Mouse (Mus musculus) neural tube, embryonic 12.5 days (tissue): Measurements from ENCODE around the gene Il4ra. TPM values are rescaled to one million over a fixed set of nuclear protein-coding genes. Genes with fewer than 3 reads are reported as not detected.

Experiments used
- ATAC-seq: fragments of 200-750 bp; cut with Nextera tagmentation; 2 replicates; pipeline ENCODE4 v1.8.0; 2017; ENCODE audit warnings: low read depth, mild to moderate bottlenecking, moderate TSS enrichment, moderate library complexity; ENCODE audit not compliant: low FRiP score
- H3K27ac ChIP-seq: fragments of 300-500 bp; sonication (generic); 2 replicates; pipeline ENCODE4 v1.5.1; 2016
- H3K27me3 ChIP-seq: fragments of 300-500 bp; sonication (generic); replicated peaks from 2 replicates; pipeline ENCODE4 v1.6.1; 2016; ENCODE audit warnings: mild to moderate bottlenecking
- H3K36me3 ChIP-seq: fragments of 300-500 bp; sonication (generic); 2 replicates; pipeline ENCODE4 v1.6.1; 2016; ENCODE audit warnings: mild to moderate bottlenecking
- H3K4me1 ChIP-seq: fragments of 300-500 bp; sonication (generic); 2 replicates; pipeline ENCODE4 v1.6.1; 2016
- H3K4me2 ChIP-seq: fragments of 300-500 bp; sonication (generic); replicated peaks from 2 replicates; pipeline ENCODE4 v1.6.1; 2016; ENCODE audit warnings: mild to moderate bottlenecking
- H3K4me3 ChIP-seq: fragments of 300-500 bp; sonication (generic); 2 replicates; pipeline ENCODE4 v1.5.1; 2016
- H3K9ac ChIP-seq: fragments of 300-500 bp; sonication (generic); 2 replicates; pipeline ENCODE4 v1.6.1; 2016; ENCODE audit warnings: mild to moderate bottlenecking
- H3K9me3 ChIP-seq: fragments of 300-500 bp; sonication (generic); 2 replicates; pipeline ENCODE4 v1.6.1; 2016; ENCODE audit warnings: mild to moderate bottlenecking
- WGBS: fragments of 180-500 bp; shearing (Covaris S2); methylation state at CpG from one replicate; pipeline ENCODE4 v1.1.7; 2016; 5-methylcytosine and 5-hydroxymethylcytosine counted together
- polyA plus RNA-seq: library from polyadenylated mRNA; unstranded; fragments of >200 nt; fragmentation: Nextera tagmentation; extraction: Ambion mirVana; gene quantifications from 2 replicates; pipeline ENCODE4 v1.2.1, GENCODE M21; 2016

Il4ra gene
- polyA plus RNA-seq, 1 experiment from 2014 or later = 5.1 TPM

GRCm38 (mm10) chr7:125596406-125596805 is 44.5 kb downstream of the Il4ra start:
- no peaks in the 10 kb centered on the region for H3K27me3 ChIP-seq
- no peak overlapping the region for H3K4me2 ChIP-seq
- WGBS = 75% methylated on average over 3 of the region's 3 CpGs
- no peak overlapping the region for H3K9ac ChIP-seq
- ATAC-seq = no peak
- H3K27ac ChIP-seq = no peak overlapping the region
- no peak overlapping the region for H3K4me3 ChIP-seq
- no peaks in the 10 kb centered on the region for H3K9me3 ChIP-seq
- H3K4me1 ChIP-seq = no peaks in the 10 kb centered on the region
- no peaks in the 10 kb centered on the region for H3K36me3 ChIP-seq

DNA sequence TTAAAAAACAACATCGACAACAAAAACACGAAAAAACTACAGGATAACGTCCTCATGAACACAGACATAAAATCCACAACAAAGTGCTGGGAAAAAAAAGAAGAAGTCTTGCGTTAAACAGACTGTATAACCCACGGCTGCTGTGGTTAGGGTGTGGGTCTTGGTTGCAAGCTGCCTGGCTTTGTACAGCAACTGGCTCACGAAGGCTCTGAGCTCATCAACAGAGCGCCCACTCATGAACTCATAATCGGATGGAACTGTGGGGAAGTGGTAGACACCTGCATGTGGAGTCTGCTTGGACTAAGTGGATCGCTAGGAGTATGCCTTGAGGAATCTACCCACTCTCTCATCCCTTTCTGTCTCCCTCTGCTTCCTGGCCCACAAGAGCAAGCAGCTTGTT is 45.2 kb downstream of the Il4ra start:
- no peak overlapping the region for H3K4me2 ChIP-seq
- H3K4me3 ChIP-seq = no peak overlapping the region
- H3K4me1 ChIP-seq = no peaks in the 10 kb centered on the region
- H3K27ac ChIP-seq = no peak overlapping the region
- H3K27me3 ChIP-seq = no peaks in the 10 kb centered on the region
- H3K9me3 ChIP-seq = no peaks in the 10 kb centered on the region
- H3K9ac ChIP-seq = no peak overlapping the region
- 89% methylated on average over 9 of the region's 9 CpGs for WGBS
- H3K36me3 ChIP-seq = no peaks in the 10 kb centered on the region
- no peak for ATAC-seq

- Histone ChIP-seq H3K36me3 (no peaks in the 10 kb centered on the region), H3K4me2 (no peak overlapping the region), H3K9me3 (no peaks in the 10 kb centered on the region), H3K4me3 (no peak overlapping the region), H3K27ac (no peak overlapping the region), H3K4me1 (no peaks in the 10 kb centered on the region), H3K27me3 (no peaks in the 10 kb centered on the region), H3K9ac (no peak overlapping the region)
- WGBS = 88% methylated on average over 11 of the region's 11 CpGs
- ATAC-seq = no peak
Observed at GRCm38 (mm10) chr7:125597516-125598347, 45.8 kb downstream of the Il4ra start.

GRCm38 (mm10) chr7:125599373-125599973 is 47.6 kb downstream of the Il4ra start:
- 69% methylated on average over 4 of the region's 4 CpGs for WGBS
- ATAC-seq = no peak
- no peak overlapping the region for H3K27ac ChIP-seq

DNA sequence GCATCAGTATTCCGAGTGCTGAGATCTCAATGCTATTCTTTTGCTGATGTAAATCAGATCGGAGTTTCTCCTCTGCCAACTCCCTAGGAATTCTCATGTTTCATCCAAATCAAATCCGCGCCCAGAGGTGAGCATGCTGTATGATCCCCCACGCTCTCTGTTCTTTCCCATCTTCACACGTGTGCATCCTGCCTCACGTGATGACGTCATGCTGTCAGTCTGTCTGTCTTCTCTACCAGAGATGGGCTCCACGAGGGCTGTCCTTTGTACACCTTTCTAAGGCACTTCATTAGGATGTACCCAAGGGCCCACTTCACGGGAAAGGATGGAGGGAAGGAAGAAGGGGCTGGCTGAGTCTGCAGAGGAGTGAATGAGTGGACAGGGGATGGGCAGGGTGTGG is 48.2 kb downstream of the Il4ra start:
- ATAC-seq = no peak
- no peaks in the 10 kb centered on the region for H3K4me1 ChIP-seq
- no peak overlapping the region for H3K4me2 ChIP-seq
- H3K9me3 ChIP-seq = no peaks in the 10 kb centered on the region
- no peak overlapping the region for H3K27ac ChIP-seq
- H3K9ac ChIP-seq = no peak overlapping the region
- WGBS = 79% methylated on average over 10 of the region's 10 CpGs
- no peaks in the 10 kb centered on the region for H3K27me3 ChIP-seq
- no peak overlapping the region for H3K4me3 ChIP-seq
- no peaks in the 10 kb centered on the region for H3K36me3 ChIP-seq

More at GRCm38 (mm10) chr7:125599373-125599973, 47.6 kb downstream of the Il4ra start:
- Histone ChIP-seq H3K9me3 (no peaks in the 10 kb centered on the region), H3K27me3 (no peaks in the 10 kb centered on the region), H3K4me1 (no peaks in the 10 kb centered on the region), H3K4me2 (no peak overlapping the region), H3K9ac (no peak overlapping the region), H3K36me3 (no peaks in the 10 kb centered on the region), H3K4me3 (no peak overlapping the region)

DNA sequence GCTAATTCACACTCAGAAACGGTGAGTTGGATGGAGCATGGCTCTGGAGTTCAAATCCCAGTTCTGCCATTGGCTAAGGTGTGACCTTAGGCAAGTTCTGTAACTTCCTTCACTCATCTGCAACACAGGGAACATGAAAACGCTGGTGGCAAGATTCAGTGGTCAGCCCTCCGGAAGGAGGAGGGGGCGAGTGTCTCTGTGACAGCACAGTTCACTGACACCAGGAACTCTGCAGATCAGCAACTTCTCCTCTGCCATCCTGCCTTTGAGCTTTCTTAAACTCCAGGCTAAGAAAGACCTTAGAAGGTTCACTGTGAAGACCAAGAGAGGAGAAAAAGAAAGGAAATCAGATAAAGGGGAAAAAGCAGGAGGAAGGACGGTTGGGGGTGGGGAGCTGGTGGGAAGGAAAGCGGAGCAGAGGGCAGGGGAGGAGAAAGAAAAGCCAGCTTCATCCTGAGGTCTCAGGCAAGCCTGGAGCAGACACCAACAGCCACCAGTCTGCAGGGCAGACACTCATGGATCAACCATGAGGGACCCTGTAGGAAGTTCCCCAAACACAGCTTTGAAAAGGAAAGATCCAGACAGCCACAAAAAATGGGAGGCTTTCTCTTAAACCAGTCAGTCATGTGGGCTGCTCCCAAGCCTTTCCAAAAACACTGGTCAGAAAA is 48.8 kb downstream of the Il4ra start:
- H3K4me1 ChIP-seq = no peaks in the 10 kb centered on the region
- WGBS = 59% methylated on average over 6 of the region's 6 CpGs
- H3K27me3 ChIP-seq = no peaks in the 10 kb centered on the region
- ATAC-seq = no peak
- H3K9me3 ChIP-seq = no peaks in the 10 kb centered on the region
- H3K4me3 ChIP-seq = no peak overlapping the region
- no peak overlapping the region for H3K9ac ChIP-seq
- no peaks in the 10 kb centered on the region for H3K36me3 ChIP-seq
- no peak overlapping the region for H3K4me2 ChIP-seq
- no peak overlapping the region for H3K27ac ChIP-seq

GRCm38 (mm10) chr7:125601280-125601670 is 49.4 kb downstream of the Il4ra start:
- H3K4me3 ChIP-seq = no peak overlapping the region
- H3K27me3 ChIP-seq = no peaks in the 10 kb centered on the region
- WGBS = 90% methylated on average over 6 of the region's 6 CpGs
- H3K4me1 ChIP-seq = no peaks in the 10 kb centered on the region
- H3K4me2 ChIP-seq = no peak overlapping the region
- H3K27ac ChIP-seq = no peak overlapping the region
- H3K9me3 ChIP-seq = no peaks in the 10 kb centered on the region
- no peak overlapping the region for H3K9ac ChIP-seq
- H3K36me3 ChIP-seq = no peaks in the 10 kb centered on the region
- ATAC-seq = no peak

GRCm38 (mm10) chr7:125601821-125602448 is 50.0 kb downstream of the Il4ra start:
- no peaks in the 10 kb centered on the region for H3K36me3 ChIP-seq
- no peak overlapping the region for H3K4me3 ChIP-seq
- 78% methylated on average over 11 of the region's 11 CpGs for WGBS
- H3K9ac ChIP-seq = no peak overlapping the region
- H3K27me3 ChIP-seq = no peaks in the 10 kb centered on the region
- ATAC-seq = no peak
- no peaks in the 10 kb centered on the region for H3K9me3 ChIP-seq
- no peak overlapping the region for H3K4me2 ChIP-seq
- no peaks in the 10 kb centered on the region; the same call in 1 of the 2 replicates for H3K4me1 ChIP-seq
- H3K27ac ChIP-seq = no peak overlapping the region

GRCm38 (mm10) chr7:125603185-125603631 is 51.3 kb downstream of the Il4ra start, which contains the start of gene Il21r:
TSS of gene Il21r (plus strand) at chr7:125603429.
- Histone ChIP-seq H3K4me1 (no peaks in the 10 kb centered on the region; the same call in 1 of the 2 replicates), H3K9ac (no peak within 1 kb of the TSS), H3K9me3 (no peaks in the 10 kb centered on the region), H3K4me2 (no peak within 1 kb of the TSS), H3K27me3 (no peaks in the 10 kb centered on the region), H3K36me3 (no peaks in the 10 kb centered on the region), H3K4me3 (no peak within 1 kb of the TSS), H3K27ac (no peak within 1 kb of the TSS)
- WGBS = 74% methylated on average over 11 of the region's 11 CpGs
- no peak for ATAC-seq

GRCm38 (mm10) chr7:125604362-125605319 is 52.7 kb downstream of the Il4ra start:
- Histone ChIP-seq H3K9me3 (no peaks in the 10 kb centered on the region), H3K4me2 (no peak overlapping the region), H3K4me3 (no peak overlapping the region), H3K27me3 (no peaks in the 10 kb centered on the region), H3K36me3 (no peaks in the 10 kb centered on the region), H3K4me1 (no peaks in the 10 kb centered on the region; the same call in 1 of the 2 replicates), H3K27ac (no peak overlapping the region), H3K9ac (no peak overlapping the region)
- no peak for ATAC-seq
- 86% methylated on average over 12 of the region's 12 CpGs for WGBS

GRCm38 (mm10) chr7:125605725-125606139 is 53.8 kb downstream of the Il4ra start:
- H3K4me3 ChIP-seq = no peak overlapping the region
- no peaks in the 10 kb centered on the region for H3K36me3 ChIP-seq
- H3K4me1 ChIP-seq = no peaks in the 10 kb centered on the region; the same call in 1 of the 2 replicates
- H3K4me2 ChIP-seq = no peak overlapping the region
- H3K27ac ChIP-seq = no peak overlapping the region
- no peak for ATAC-seq
- H3K9ac ChIP-seq = no peak overlapping the region
- H3K27me3 ChIP-seq = no peaks in the 10 kb centered on the region
- H3K9me3 ChIP-seq = no peaks in the 10 kb centered on the region
- 74% methylated on average over 4 of the region's 4 CpGs for WGBS
